Mouse (Mus musculus) left cerebral cortex, adult 9 months (tissue): ENCODE data around the gene Uhrf1bp1l.
A peak's percentile ranks its signal among the peaks of the same experiment; 100 is the strongest.

Source experiments
- DNase-seq, 2 experiments: peaks; one replicate each; pipeline ENCODE4 v3.0.0; 2022; ENCODE audit warnings: low spot score in 2 of 2

The Uhrf1bp1l gene

GRCm38 (mm10) chr10:89838834-89839233 is 94.0 kb downstream of the Uhrf1bp1l start:
- DNase-seq, result no peak

GRCm38 (mm10) chr10:89850951-89851350 is 106.2 kb downstream of the Uhrf1bp1l start:
- DNase-seq, result no peak

- peak in 1 of 2 experiments; percentile 47 for DNase-seq
Observed at GRCm38 (mm10) chr10:89855251-89855875, 110.6 kb downstream of the Uhrf1bp1l start.

- peak in 1 of 2 experiments; percentile 50 for DNase-seq
Observed at GRCm38 (mm10) chr10:89856286-89856685, 111.5 kb downstream of the Uhrf1bp1l start.

GRCm38 (mm10) chr10:89868211-89868610 is 123.4 kb downstream of the Uhrf1bp1l start:
- no peak for DNase-seq

GRCm38 (mm10) chr10:89868836-89869235 is 124.0 kb downstream of the Uhrf1bp1l start:
- DNase-seq, result no peak
